Mouse (Mus musculus): Measurements from ENCODE around the gene 4930579G24Rik.

The 4930579G24Rik gene

DNA sequence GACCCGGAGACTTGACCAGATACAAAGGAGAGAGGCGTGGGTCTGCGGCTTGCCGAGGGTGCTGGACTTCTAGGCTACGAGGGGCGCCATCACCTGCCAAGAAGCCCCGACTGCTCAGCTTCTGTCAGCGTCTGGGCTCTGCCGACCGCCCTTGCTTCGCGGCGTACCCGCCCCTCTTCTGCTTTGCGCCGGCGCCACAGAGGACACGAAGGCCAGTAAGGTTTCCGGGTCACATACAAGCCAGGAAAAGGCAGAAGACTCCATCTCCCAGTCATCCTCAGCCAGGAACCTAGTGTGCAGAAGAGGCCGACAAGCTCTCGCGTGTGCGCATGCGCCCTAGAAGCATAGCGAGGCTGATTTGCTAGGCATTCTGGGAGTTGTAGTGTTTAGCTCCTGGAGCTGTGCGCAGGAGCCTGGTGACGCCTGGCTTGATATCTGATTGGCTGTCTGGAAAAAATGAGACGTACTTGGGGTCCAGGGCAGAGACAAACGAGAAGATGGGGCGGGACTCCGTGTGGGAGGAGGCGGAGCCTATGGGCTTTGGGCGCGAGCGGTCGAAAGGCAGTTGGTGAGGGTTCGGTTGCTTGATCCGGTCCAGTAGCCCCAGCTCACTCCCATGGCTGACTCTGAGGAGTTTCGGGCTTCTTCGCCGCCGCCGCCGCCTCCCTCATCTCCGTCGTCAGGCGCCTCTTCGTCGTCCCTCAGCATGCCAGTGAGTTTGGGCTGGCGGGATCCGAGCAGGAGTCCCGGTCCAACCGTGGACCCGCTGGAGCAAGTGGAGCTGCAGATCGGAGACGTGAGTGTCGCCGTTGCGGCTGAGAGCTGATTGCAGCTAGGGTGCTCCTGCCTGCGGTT, at the start of gene 4930579G24Rik:
4930579G24Rik (plus strand) TSS at position 519 of the 855 bp plus-strand sequence.
- DNase-seq (ENCODE audit: low read depth, low spot score) = peak; percentile 97

DNA sequence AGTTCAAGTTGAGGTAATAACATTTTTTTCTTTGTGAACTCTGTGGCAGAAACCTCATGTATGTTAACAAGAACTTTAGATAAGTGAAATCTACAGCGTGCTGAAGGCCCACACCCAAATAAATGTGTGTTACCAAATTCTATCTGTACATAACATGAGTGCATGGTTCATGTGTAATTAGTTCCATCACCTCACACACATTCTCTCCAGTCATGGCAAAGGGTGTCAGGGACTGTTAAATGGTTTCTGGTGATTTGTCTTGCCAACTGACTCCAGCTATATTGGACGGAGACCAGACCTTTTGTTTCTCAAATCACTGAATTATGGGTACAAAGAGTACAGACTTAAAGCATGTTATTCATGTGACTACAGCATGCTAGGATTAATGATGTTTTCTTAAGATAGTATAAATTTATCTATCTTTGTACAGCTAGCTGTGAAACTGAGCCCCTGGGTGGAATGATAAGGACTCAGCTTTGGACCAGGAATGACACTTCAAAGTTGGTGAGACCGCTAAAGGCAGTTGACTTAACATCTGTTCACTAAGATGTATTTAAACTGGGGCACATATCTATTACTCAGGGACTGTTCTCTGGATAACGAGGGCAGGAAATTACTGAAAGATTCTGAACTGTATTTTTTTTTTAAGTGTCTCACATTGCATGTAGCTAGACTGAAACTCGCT, 48.8 kb upstream of the 4930579G24Rik start:
- no peak for DNase-seq (ENCODE audit: low read depth, low spot score)

DNA sequence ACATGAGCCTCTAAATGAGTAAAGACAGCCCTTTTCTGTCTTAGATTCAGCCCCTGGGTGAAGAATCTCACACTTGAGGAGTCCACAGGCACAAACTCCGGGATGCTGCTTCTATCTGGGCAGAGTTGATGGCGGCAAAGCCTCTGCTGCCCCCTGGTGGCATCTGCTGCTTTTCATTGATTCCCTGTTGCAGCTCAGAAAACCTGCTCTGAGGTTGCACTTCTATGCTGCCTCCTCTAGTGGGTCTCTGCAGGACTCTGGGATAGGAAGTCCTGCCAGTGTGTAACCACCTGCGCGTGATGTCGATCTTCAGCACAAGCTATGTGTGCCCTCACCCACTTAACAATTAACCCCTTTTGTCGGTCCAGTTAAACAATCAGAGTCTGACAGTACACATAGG, 42.1 kb upstream of the 4930579G24Rik start:
- DNase-seq (ENCODE audit: low read depth, low spot score) = peak; percentile 84

DNA sequence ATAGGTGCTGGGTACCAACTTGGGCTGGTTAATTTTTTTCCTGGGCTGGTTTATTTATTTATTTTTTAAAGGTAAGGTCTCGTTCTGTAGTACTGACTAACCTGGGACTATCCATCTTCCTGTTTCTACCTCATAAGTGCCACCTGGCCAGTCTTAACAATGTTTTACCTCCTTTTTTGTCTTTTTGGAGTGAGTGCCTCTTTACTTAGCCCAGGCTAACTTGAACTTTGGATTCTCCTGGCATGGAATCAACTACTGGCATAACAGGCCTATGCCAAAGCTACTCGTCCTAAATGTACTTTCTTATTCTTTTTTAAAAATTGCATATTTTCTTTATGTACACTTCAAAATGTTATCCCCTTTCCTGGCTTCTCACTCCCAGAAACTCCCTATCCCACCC, 39.2 kb upstream of the 4930579G24Rik start:
- DNase-seq (ENCODE audit: low read depth, low spot score) = no peak

DNA sequence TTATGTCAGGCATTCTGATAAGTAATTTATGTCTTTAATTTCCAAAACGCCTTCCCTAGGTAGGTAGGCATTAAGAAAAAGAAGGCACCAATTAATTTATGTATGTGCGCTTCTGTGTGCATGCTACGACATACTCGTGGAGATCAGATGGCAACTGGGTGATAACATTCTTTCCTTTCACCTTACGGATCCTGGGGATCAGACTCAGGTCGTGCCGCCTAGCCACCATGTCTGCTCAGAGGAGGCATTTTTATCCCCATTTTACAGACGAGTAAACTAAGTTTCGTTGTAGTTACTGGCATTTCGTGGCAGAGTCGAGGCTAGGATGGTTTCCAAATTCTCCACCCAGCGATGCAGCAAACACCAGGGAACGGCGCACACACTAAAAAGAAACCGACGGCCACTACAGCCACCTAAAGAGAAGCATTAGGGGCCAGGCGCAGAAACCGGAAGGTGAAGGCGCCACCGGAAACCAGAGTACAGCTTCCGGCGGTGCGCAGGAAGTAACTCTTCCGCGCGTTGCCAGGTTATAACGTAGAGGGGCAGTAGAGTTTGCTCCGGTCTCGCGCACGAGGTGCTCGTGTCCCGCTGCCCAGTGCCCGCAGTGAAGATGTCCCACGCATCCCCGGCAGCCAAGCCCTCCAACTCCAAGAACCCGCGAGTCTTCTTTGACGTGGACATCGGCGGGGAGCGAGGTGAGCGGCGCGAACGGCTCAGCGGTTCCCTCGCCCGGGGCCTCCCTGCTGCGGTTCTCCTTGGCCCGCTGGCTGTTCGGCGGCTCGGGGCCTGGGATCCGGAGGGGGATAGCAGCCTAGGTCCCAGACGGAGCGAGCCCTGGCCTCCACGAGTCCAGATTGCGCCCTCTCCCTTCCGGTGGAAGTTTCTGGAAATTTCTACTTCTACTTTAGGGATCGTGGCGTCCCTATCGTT, 37.8 kb upstream of the 4930579G24Rik start, which contains the start of gene Ppid:
Ppid (plus strand) TSS at position 480 of the 930 bp plus-strand sequence.
- DNase-seq (ENCODE audit: low read depth, low spot score) = peak; percentile 73

DNA sequence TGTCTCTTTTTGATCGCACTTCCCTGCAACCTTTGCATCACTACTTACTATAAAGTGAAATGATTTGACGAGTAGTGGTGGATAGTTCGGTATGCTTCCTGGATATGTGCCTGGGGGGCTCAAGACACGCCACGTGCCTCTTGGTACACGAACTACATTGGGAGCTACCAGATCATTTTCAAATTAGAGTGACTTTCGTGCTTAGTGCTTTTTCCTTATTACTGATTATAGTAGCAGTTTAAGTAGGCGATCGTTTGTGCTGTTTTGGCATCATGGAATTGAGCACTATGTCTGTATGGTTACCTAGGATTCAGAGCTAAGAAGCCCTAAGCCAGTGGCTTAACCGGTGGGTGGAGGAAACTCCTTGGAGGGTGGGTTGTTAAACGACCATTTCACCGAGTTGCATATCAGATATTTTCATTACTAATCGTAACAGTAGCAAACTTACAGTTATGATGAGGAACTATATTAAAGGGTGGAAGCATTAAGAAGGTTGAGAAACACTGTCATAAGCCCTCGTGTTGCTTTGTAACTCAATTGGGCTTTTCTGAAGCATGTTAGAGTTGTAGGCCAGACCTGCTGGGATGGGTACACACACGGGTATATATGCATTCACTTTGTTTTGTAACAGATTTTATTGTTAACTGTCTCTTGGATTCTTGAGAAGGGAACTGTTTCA, 36.9 kb upstream of the 4930579G24Rik start:
- DNase-seq (ENCODE audit: low read depth, low spot score) = no peak

DNA sequence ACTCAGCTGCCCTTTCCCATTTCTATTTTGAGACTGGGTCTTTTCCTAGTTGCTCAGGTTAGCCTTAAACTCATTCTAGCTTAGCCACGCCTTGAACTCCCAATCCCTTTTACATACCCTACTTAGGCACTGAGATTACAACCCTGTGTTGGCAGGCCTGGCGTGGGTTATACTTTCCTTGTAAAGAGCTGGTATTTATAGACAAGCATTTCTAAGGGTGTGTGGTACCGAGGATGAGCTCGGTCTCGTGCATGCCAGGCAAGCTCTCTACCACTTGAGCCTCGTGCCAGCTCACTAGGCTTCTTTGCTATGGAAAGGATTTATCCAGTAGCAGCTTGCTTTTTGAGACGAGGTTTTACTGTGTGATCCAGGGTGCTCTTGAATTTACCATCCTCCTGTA, 33.4 kb upstream of the 4930579G24Rik start:
- DNase-seq (ENCODE audit: low read depth, low spot score) = no peak

DNA sequence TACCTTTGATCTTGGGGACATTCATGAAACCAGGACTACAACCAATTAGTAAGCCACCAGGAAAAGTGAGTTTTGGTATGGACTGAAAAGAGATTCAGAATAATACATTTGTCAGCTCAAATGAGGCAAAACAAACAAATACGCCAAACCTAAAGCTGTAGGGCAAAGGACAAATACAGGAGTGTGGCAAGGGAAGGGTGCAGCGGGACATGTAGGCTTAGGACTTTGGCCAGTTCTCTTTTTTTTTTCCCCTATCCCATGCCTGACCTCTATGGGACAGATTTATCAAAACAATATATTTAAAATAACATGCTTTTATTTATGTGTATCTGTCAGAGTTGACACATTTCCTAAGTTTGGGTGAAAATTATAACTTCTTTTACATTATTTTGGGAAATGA, 19.0 kb upstream of the 4930579G24Rik start:
- no peak for DNase-seq (ENCODE audit: low read depth, low spot score)

DNA sequence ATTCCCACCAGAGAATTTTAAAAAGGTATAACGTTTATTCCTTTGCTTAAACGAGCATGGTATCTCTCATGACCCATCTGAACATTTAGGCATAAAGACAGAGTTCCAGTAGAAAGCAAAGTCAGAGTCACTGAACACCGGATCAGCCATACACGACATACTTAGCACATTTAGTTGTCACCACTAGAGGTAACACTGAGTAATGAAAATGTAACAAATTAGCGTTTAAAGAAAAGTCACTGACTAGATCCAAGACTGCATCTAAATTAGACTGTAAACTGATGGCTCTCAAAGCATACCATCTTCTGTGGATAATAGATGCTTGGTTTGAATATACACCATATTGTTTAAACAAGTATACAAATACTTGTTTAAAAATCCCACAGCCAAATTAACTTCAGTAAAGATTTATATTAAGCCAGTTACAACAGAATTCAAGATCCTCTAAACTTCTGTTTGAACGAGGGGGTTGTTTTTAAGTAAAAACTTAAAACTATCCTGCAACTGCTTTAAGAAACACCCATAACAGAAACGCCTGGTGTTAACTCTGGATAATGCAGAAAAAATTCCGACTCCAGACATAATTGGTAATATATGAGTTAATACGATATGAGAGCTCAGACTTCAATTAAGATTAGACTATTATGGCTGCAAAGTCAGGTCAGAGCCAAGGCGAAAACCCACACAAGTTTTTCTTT, 1.2 kb upstream of the 4930579G24Rik start:
- DNase-seq (ENCODE audit: low read depth, low spot score) = no peak

DNA sequence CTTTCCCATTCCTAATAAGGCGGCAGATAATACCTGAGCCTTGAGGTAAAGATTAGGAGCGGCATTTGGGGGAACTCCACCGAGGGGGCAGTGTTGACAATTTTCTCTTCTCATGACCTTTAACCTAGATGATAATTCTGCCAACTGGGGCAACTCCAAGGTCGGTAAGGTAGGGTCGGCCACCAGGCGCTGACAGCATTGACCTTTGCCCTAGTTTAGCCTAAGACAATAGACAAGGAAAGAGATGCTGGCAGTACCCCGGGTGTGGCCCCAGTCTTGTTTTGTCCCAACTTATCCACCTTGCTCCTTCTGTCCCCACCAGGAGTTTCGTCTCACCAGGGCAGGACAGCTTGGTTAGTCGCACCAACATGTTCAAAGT, 708 bp upstream of the 4930579G24Rik start:
- DNase-seq (ENCODE audit: low read depth, low spot score) = no peak

DNA sequence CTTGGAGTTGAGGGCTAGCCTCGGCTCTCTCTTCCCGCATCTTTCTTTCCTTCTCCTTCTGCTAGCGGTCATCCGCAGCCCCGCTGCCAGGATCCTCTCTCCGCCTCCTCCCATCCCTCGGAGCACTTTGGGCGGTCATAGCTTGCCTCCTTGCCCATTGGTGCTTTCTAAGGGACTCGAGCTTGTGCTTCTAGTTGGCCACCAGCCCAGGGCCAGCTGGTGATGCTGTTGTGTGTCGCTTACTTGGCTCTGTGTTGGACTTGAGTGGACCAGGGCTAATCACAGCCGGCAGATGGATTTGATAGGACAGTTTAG, 494 bp downstream of the 4930579G24Rik start, which contains the start of gene Etfdh:
Etfdh (minus strand) TSS at position 85 of the 315 bp plus-strand sequence.
- DNase-seq (ENCODE audit: low read depth, low spot score) = peak; percentile 38

DNA sequence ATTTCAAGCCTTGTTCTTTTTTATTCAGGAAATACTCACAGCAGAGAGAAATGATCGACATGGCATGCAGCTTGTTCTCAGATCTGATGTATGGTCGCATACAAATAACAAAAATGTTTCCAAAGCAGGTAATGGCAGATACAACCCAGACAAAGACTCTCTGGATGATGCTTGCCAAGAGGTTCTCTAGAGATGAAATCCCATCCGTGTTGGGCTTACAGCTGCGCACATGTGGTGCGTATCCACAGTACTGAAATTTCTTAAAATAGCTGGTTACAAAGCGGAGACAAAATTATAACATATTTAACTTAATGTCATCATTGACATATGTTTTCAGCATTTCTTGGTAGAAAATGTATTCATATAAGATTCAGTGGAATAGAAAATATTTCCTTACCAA, 23.2 kb downstream of the 4930579G24Rik start:
- no peak for DNase-seq (ENCODE audit: low read depth, low spot score)

DNA sequence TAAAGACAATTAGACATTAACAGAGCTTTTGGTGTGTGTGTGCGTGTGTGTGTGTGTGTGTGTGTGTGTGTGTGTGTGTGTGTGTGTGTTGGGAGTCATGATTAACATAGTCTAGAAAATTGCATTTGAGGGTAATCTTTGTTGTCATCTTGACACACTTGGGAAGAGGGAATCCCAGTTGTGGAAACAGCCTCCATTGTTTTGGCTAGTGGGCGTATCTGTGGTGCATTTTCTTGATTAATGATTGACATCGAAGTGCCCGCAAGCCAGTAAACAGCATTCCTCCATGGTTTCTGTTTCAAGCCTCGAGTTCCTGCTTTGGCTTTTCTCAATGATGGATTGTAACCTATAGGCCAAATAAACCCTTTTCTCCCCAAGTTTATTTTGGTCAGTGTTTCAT, 27.8 kb downstream of the 4930579G24Rik start:
- no peak for DNase-seq (ENCODE audit: low read depth, low spot score)

DNA sequence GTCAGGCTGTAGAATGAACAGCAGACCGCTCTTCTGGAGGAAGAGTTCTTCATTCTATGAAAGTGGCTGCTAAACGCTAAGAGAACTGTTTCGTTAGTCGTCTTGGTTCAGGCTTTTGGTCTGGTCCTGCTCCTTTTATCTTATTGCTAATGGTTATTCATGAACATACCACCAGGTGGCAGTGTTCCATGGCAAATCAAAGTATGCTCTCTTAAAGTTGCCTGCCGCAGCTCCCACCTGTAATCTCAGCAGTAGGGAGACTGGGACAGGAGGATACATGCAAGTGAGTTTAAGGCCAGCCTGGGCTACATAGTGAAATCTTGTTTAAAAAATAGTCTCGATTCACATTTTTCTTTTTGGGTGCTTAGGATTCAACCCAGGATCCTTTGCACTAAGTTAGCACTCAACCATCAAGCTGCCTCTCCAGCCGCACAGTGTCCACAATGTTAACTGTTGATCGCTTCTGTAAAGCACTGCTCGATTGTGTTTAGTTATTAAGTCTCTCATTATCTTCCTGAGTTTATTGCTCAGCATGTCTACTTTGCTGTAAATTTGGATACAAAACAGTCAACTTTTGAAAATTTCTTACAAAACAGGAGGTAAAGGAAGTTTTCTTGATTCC, 36.0 kb downstream of the 4930579G24Rik start:
- peak; percentile 45 for DNase-seq (ENCODE audit: low read depth, low spot score)

DNA sequence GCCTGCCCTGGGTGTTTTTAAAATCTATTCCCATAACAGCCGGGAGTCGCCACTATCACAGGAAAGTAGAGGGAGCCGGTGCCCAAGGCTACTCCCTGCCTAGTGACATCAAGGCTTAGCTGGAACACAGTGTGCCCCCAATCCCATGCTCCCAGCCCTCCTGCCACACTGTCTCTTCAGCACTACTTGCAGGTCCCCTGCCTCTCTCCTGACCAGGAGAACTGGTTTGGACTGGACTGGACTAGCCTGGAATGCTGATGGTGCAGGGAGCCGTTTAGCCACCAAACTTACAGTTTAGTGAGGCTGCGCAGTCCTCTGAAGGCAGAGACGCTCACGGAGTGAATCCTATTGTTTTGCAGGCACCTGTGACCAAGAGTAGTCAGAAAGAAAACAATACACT, 41.7 kb downstream of the 4930579G24Rik start:
- DNase-seq (ENCODE audit: low read depth, low spot score) = no peak

DNA sequence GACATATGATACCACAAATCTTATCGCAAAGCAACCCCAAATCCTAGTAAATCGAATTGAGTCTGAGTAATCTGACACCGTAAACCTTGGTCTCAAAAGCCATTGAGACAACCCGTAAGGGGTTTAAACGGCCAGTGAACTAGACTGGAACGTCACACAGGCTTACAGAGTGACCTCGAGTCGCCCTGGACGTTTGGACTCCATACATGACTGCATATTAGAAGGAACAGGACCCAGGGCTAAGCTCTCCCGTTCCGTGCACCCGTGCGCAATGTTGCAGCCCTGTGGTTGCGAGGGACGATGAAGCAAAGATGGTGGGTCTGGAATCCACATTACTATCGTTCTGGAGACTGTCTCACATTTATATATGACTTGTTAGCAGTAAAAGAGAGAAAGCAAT, 43.3 kb downstream of the 4930579G24Rik start:
- no peak for DNase-seq (ENCODE audit: low read depth, low spot score)

DNA sequence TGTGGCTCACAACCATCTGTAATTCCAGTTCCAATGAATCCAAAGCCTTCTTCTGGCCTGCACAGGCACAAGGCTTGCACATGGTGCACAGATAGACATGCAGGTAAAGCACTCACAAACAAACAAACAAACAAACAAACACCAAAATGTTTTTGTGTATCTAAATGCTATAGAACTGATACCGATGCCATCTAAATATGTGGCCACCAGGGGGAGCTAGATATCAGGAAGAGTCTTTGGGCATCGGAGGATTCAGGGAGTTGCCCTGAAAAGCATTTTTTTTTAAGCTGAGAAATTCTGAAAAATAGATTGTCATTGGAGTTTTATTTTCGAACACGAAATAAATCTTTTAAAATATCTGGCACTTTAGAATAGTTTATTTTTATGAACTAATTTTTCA, 44.2 kb downstream of the 4930579G24Rik start:
- DNase-seq (ENCODE audit: low read depth, low spot score) = peak; percentile 51

DNA sequence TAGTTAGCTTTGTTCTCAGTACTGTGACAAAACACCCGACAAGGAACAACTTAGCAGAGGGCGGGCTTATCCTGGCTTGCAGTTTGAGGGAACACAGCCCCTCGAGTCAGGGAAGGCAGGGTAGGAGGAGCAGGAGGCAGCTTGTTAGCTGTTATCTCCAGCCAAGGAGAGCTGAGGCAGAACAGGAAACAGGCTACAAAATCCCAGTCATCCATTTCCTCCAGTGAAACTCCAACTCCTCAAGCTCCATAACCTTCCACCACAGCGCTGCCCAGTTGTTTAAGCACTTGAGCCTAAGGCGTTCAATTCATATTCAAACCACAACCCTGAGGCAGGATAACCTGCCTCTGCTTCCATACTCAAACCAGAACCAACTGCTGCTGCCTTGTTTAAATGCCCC, 45.8 kb downstream of the 4930579G24Rik start:
- DNase-seq (ENCODE audit: low read depth, low spot score) = no peak

DNA sequence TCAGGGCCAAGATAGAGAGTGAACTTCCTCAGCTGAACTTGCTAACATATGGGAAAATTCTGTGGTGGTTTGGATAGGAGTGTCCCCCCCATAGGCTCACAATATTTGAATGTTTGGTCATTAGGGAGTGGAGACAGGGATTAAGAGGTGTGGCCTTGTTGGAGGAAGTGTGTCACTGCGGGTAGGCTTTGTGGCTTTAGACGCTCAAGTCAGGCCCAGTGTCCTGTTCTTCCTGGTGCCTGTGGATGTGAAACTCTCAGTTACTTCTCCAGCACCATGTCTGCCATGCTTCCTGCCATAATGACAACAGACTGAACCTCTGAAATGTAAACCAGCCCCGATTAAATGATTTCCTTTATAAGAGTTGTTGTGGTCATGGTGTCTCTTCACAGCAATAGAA, 47.5 kb downstream of the 4930579G24Rik start:
- no peak for DNase-seq (ENCODE audit: low read depth, low spot score)
